Mouse (Mus musculus) neutrophil, adult 83 days (primary cell): Measurements from ENCODE around the gene A630076J17Rik. TPM values are rescaled to one million over a fixed set of nuclear protein-coding genes. Genes with fewer than 3 reads are reported as not detected.

Experiments used
- total RNA-seq, 2 experiments: library from RNA; stranded (reverse); gene quantifications; one replicate each; pipeline ENCODE4 v1.2.4; 2023

A630076J17Rik gene
- not detected for total RNA-seq

DNA sequence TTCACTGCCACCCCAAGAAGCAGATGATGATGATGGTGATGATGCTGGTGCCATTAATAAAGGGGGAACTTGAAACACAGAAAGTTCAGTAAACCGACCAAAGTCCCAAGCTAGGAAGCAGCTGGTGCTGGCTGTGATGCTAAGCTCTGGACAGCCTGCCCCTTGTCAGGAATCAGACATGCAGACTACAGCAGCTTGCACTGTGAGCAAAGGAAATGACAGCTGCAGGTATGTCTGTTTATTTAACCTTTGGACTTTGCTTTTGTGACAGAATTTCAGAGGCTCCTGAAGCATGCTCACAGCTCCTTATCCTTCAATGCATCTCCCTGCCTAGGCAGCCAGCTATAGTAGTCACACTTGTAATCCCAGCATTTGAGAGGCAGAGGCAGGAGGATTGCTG is at the start of gene A630076J17Rik:
Gene A630076J17Rik (plus strand): TSS at position 88 of the 400 bp plus-strand sequence.

DNA sequence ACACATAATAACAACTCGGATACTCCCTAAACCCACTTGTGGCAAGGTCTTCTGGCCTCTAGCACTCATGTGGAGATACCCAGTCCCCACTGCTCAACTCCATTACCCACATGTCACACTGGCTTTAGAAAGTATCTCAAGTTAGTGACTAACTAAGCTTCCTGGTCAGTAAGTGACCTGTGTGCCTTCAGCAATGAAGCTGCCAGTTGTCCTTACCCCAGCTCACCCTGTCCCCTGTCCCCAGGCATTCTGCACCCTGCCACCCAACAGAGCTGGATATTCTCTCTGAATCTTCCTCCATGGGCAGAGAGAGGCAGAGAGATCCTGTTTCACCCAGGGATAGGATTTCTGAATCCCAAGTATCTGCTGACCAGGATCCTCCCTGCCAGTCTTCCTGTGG is 47.7 kb upstream of the A630076J17Rik start, which contains the start of gene Kcna10:
Gene Kcna10 (plus strand): TSS at position 301 of the 400 bp plus-strand sequence.

DNA sequence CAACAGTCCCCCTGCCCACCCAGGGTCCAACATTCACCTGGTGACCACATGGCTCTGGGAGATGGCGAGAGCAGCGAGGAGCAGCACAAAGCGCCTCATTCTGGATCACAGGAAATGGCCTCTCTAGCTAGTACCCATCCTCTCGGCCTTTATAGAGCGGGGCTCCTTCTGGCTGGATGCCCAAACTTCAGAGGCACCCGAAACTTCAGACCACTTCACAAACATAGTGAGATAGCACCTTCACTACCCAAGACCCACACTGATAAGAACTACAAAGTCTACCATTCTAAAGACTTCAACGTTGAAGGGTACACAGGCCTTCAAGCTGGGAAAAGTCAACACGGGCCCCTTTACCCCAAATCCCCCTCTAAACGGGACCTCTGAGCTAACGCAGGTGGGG is 8.8 kb upstream of the A630076J17Rik start, which contains the start of gene Cym:
Gene Cym (minus strand): TSS at position 125 of the 400 bp plus-strand sequence.

DNA sequence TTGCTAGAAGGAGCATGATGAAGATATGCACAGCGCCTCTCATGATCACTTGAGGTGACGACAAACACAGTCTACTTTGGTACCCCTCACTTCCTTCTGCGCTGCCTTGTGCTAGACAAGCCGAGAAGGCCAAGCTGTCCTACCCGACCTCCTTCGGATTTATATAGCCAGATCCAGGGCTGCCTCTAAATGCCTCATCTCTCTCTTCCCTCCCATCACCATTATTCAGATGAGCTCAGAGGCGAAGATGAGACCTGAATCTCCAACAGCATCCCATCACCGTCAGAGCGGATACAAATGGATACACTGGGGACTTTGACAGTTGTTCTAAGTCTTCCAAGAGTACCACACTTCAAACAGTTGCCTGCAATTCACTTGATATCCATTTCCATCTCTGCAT is 9.2 kb downstream of the A630076J17Rik start, which contains the start of gene Prok1:
Gene Prok1 (minus strand): TSS at position 101 of the 400 bp plus-strand sequence.

DNA sequence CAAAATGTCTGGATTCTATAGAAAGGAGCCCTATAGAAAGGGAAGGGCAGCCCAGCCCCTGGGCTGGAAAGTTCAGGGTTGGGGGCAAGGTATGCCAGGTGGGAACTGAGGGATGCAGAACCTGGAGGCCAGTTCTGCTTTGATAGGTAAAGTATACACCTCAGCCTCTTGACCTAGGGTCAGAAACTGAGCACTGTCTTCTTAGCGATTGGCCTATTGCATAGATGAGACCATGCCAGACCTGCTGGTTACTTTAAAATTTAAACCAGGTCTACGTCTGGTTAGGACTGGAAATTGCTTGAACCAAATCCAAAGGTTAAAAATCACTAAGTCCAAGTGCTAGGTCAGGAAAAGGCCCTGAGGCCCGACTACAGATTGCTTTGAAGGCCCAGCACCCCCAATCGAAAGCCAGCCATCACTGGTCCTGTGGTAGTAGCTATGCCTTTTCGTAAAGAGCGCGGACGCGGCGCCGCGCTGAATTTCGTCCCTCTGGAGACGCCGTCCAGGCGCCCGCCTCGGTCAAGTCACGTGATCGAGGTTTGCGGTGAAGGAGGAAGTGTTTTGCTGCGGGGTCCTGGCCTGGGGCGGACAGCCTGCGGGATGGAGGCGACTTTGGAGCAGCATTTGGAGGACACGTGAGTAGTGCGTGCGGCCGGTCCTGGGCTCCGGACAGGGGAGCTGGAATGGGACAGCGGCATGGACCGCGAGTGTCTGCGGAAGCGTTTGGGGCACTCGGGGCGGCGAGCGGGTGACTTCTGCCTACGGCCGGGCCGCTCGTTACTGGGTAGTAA is 48.3 kb downstream of the A630076J17Rik start, which contains the start of gene Lamtor5:
Gene Lamtor5 (plus strand): TSS at position 380 of the 791 bp plus-strand sequence.

Other genes with a start within 250 kb of the A630076J17Rik start
- 1 to 10 TPM; 8.4 to 10.0 TPM for gene Kcna3, start 194.4 kb upstream of the A630076J17Rik start, total RNA-seq
- gene Kcna2, start 129.5 kb upstream of the A630076J17Rik start, total RNA-seq, result not detected
- gene Kcna10, start 47.6 kb upstream of the A630076J17Rik start, total RNA-seq, result not detected
- gene Cym, start 8.9 kb upstream of the A630076J17Rik start, total RNA-seq, result not detected
- gene Prok1, start 9.1 kb downstream of the A630076J17Rik start, total RNA-seq, result not detected
- 10 to 100 TPM; 45.8 to 49.7 TPM for gene Lamtor5, start 48.2 kb downstream of the A630076J17Rik start, total RNA-seq
- under 1 TPM; 0.28 to 0.33 TPM for gene Slc16a4, start 60.6 kb downstream of the A630076J17Rik start, total RNA-seq
- gene Rbm15, start 103.1 kb downstream of the A630076J17Rik start, total RNA-seq, result 10 to 100 TPM; 33.7 to 33.9 TPM
- not detected for gene Kcnc4, start 228.9 kb downstream of the A630076J17Rik start, total RNA-seq